Mouse (Mus musculus): ENCODE measurements around the gene Tuft1.
"Not testable (repeated sequence)": the region's sequence is repeated elsewhere in the genome, so short reads cannot be mapped to it uniquely, and the experiment has no call there.

GRCm38 (mm10) chr3:94702163-94702810, 43.6 kb upstream of the Tuft1 start:
- TF ChIP-seq CTCF, POLR2A (IDR thresholded peaks at IDR 0.05; ENCODE audit: insufficient read depth, low read depth, low read length): not testable (repeated sequence)

Measured in olfactory bulb, adult 2 months (tissue).